Mouse (Mus musculus): Measurements from ENCODE around the gene Gm29776.

Gene Gm29776

GRCm38 (mm10) chr14:54698733-54699132, at the start of gene Gm29776:
Gene Gm29776, minus strand, starts transcription at chr14:54698833.
- no peak for DNase-seq (ENCODE audit: extremely low read depth, low read depth, low spot score)

- no peak for DNase-seq (ENCODE audit: extremely low read depth, low read depth, low spot score)
These were observed 47.4 kb upstream of the Gm29776 start for GRCm38 (mm10) chr14:54746038-54746437.

- DNase-seq (ENCODE audit: extremely low read depth, low read depth, low spot score): no peak
These were observed 45.8 kb upstream of the Gm29776 start for GRCm38 (mm10) chr14:54744473-54744872.

- DNase-seq (ENCODE audit: extremely low read depth, low read depth, low spot score): no peak
These were observed 43.7 kb upstream of the Gm29776 start for GRCm38 (mm10) chr14:54742375-54742774.

- no peak for DNase-seq (ENCODE audit: extremely low read depth, low read depth, low spot score)
These were observed 43.1 kb upstream of the Gm29776 start for GRCm38 (mm10) chr14:54741721-54742120.

GRCm38 (mm10) chr14:54737634-54738033, 39.0 kb upstream of the Gm29776 start:
- DNase-seq (ENCODE audit: extremely low read depth, low read depth, low spot score): no peak

GRCm38 (mm10) chr14:54736555-54737552, 38.2 kb upstream of the Gm29776 start:
- no peak for DNase-seq (ENCODE audit: extremely low read depth, low read depth, low spot score)

GRCm38 (mm10) chr14:54735221-54735620, 36.6 kb upstream of the Gm29776 start:
- DNase-seq (ENCODE audit: extremely low read depth, low read depth, low spot score): no peak

GRCm38 (mm10) chr14:54734004-54734403, 35.4 kb upstream of the Gm29776 start:
- no peak for DNase-seq (ENCODE audit: extremely low read depth, low read depth, low spot score)

GRCm38 (mm10) chr14:54732206-54732605, 33.6 kb upstream of the Gm29776 start:
- no peak for DNase-seq (ENCODE audit: extremely low read depth, low read depth, low spot score)

- DNase-seq (ENCODE audit: extremely low read depth, low read depth, low spot score): no peak
These were observed 31.7 kb upstream of the Gm29776 start for GRCm38 (mm10) chr14:54730305-54730704.

GRCm38 (mm10) chr14:54728823-54729653, 30.4 kb upstream of the Gm29776 start:
- DNase-seq (ENCODE audit: extremely low read depth, low read depth, low spot score): no peak

GRCm38 (mm10) chr14:54727565-54727964, 28.9 kb upstream of the Gm29776 start:
- DNase-seq (ENCODE audit: extremely low read depth, low read depth, low spot score): no peak

GRCm38 (mm10) chr14:54724049-54724448, 25.4 kb upstream of the Gm29776 start:
- DNase-seq (ENCODE audit: extremely low read depth, low read depth, low spot score): no peak

GRCm38 (mm10) chr14:54721711-54722110, 23.1 kb upstream of the Gm29776 start:
- DNase-seq (ENCODE audit: extremely low read depth, low read depth, low spot score): no peak

GRCm38 (mm10) chr14:54720654-54721350, 22.2 kb upstream of the Gm29776 start:
- DNase-seq (ENCODE audit: extremely low read depth, low read depth, low spot score): no peak

GRCm38 (mm10) chr14:54720041-54720440, 21.4 kb upstream of the Gm29776 start:
- no peak for DNase-seq (ENCODE audit: extremely low read depth, low read depth, low spot score)

GRCm38 (mm10) chr14:54715402-54715801, 16.8 kb upstream of the Gm29776 start:
- DNase-seq (ENCODE audit: extremely low read depth, low read depth, low spot score): no peak

- DNase-seq (ENCODE audit: extremely low read depth, low read depth, low spot score): no peak
These were observed 16.0 kb upstream of the Gm29776 start for GRCm38 (mm10) chr14:54714617-54715081.

GRCm38 (mm10) chr14:54714121-54714520, 15.5 kb upstream of the Gm29776 start:
- no peak for DNase-seq (ENCODE audit: extremely low read depth, low read depth, low spot score)

- DNase-seq (ENCODE audit: extremely low read depth, low read depth, low spot score): no peak
These were observed 14.2 kb upstream of the Gm29776 start for GRCm38 (mm10) chr14:54712861-54713260.

Data from fat pad, adult 2 months (tissue).